Mouse (Mus musculus) liver, postnatal 0 days (tissue): ENCODE results near the gene Nmt1. TPM values are rescaled to one million over a fixed set of nuclear protein-coding genes. Genes with fewer than 3 reads are reported as not detected.

Experiments used
- ATAC-seq: fragments of 200-750 bp; cut with Nextera tagmentation; 2 replicates; pipeline ENCODE4 v1.8.0; 2017; ENCODE audit warnings: mild to moderate bottlenecking, moderate library complexity
- DNase-seq: peaks from one replicate; pipeline ENCODE4 v3.0.0-alpha.2; 2016
- H3K27ac ChIP-seq: fragments of 300-500 bp; sonication (generic); 2 replicates; pipeline ENCODE4 v1.5.1; 2014; ENCODE audit warnings: antibody characterized with exemption, moderate library complexity, mild to moderate bottlenecking, low read depth
- H3K27me3 ChIP-seq: fragments of 300-500 bp; sonication (generic); 2 replicates; pipeline ENCODE4 v1.6.1; 2014; ENCODE audit warnings: low read length, control low read depth, mixed read lengths; ENCODE audit not compliant: insufficient read depth
- H3K36me3 ChIP-seq: fragments of 300-500 bp; sonication (generic); replicated peaks from 2 replicates; pipeline ENCODE4 v1.6.1; 2014; ENCODE audit warnings: mild to moderate bottlenecking, control low read depth, low read length, moderate library complexity, mixed read lengths; ENCODE audit not compliant: insufficient read depth
- H3K4me1 ChIP-seq: fragments of 300-500 bp; sonication (generic); 2 replicates; pipeline ENCODE4 v1.6.1; 2014; ENCODE audit warnings: antibody characterized with exemption, mild to moderate bottlenecking, control low read depth; ENCODE audit not compliant: insufficient read depth
- H3K4me2 ChIP-seq: fragments of 300-500 bp; sonication (generic); 2 replicates; pipeline ENCODE4 v1.6.1; 2014; ENCODE audit warnings: low read depth, mild to moderate bottlenecking, low read length, moderate library complexity, mixed read lengths
- H3K4me3 ChIP-seq: fragments of 300-500 bp; sonication (generic); 2 replicates; pipeline ENCODE4 v1.5.1; 2014; ENCODE audit warnings: low read depth, low read length
- H3K9ac ChIP-seq: fragments of 300-500 bp; sonication (generic); replicated peaks from 2 replicates; pipeline ENCODE4 v1.6.1; 2014; ENCODE audit warnings: mild to moderate bottlenecking, moderate library complexity
- H3K9me3 ChIP-seq: fragments of 300-500 bp; sonication (generic); 2 replicates; pipeline ENCODE4 v1.6.1; 2016; ENCODE audit warnings: mild to moderate bottlenecking, control low read depth, low read length, mixed read lengths
- CTCF ChIP-seq: sonication (generic); IDR thresholded peaks from 2 replicates; pipeline ENCODE4 v1.5.1; 2016; ENCODE audit warnings: antibody characterized with exemption, low read depth
- EP300 ChIP-seq: IDR thresholded peaks from 2 replicates; pipeline ENCODE4 v1.6.1; 2016; ENCODE audit warnings: antibody characterized with exemption, low read depth, mild to moderate bottlenecking
- WGBS: fragments of 180-500 bp; shearing (Covaris S2); extraction: QIAGEN DNeasy Blood & Tissue Kit; methylation state at CpG from one replicate; pipeline ENCODE4 v1.1.7; 2014; ENCODE audit not compliant: insufficient replicate concordance; 5-methylcytosine and 5-hydroxymethylcytosine counted together
- polyA plus RNA-seq: library from polyadenylated mRNA; unstranded; fragments of >200 nt; fragmentation: Nextera tagmentation; extraction: Ambion mirVana; gene quantifications from 2 replicates; pipeline ENCODE4 v1.2.1, GENCODE M21; 2015

Gene Nmt1
- polyA plus RNA-seq, 1 experiment from 2014 or later, result 37.5 TPM

GRCm38 (mm10) chr11:103009208-103009607 lies 18.8 kb upstream of the Nmt1 start:
- Histone ChIP-seq H3K4me3 (no peak overlapping the region), H3K36me3 (no peaks in the 10 kb centered on the region), H3K9ac (no peak overlapping the region), H3K27me3 (no peaks in the 10 kb centered on the region), H3K4me1 (peaks cover 42% of the 10 kb centered on the region), H3K4me2 (no peak overlapping the region), H3K9me3 (no peaks in the 10 kb centered on the region), H3K27ac (no peak overlapping the region)
- 91% methylated on average over 8 of the region's 8 CpGs for WGBS
- DNase-seq (no peak), ATAC-seq (no peak)
- TF ChIP-seq CTCF, result peak; percentile 60
- no peak for TF ChIP-seq EP300

DNA sequence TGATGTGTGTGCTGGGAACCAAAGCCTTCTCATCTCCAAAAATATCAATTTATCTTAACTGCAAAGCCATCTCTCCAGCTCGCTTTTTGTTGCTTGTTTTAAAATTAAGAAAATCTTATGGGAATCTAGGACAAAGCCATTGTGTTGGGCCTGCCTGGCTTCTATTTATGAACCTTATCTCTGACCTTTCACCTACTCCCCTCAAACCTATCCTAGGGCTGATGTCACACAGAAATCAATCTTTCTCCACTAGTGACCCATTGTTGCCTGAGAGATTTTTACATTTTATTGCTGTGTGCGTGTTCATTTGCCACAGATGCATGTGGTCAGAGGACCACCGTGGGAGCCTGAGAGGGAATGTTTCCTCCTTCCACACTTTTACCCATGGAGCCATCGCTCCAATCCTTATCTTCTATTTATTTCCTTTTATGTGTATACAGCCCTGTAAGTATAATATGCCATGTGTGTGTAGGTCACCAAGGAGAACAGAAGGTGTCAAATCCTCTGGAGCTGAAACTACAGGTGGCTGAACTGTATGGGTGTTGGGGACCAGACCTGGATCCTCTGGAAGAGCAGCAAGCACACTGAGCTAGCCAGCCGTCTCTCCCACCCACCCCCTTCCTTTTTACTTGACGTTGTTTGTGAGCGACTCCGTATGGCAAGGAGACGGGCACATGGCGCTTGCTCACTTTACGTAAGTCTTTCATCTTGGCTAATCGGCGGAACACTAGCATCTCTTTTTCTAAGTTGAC lies 17.4 kb upstream of the Nmt1 start:
- 0 out of 2 replicates have a peak overlapping the region, but pooled peaks have one; percentile 26 for H3K9ac ChIP-seq
- H3K4me2 ChIP-seq, result peak overlapping the region; percentile 30; the same call in 1 of the 2 replicates
- peak overlapping the region; percentile 89 for H3K27ac ChIP-seq
- H3K27me3 ChIP-seq, result no peaks in the 10 kb centered on the region
- DNase-seq, result no peak
- H3K4me3 ChIP-seq, result no peak overlapping the region
- H3K4me1 ChIP-seq, result peaks cover 40% of the 10 kb centered on the region
- no peaks in the 10 kb centered on the region for H3K9me3 ChIP-seq
- TF ChIP-seq EP300, result no peak
- no peak for TF ChIP-seq CTCF
- 60% methylated on average over 13 of the region's 13 CpGs for WGBS
- H3K36me3 ChIP-seq, result no peaks in the 10 kb centered on the region
- ATAC-seq, result peak; percentile 77

DNA sequence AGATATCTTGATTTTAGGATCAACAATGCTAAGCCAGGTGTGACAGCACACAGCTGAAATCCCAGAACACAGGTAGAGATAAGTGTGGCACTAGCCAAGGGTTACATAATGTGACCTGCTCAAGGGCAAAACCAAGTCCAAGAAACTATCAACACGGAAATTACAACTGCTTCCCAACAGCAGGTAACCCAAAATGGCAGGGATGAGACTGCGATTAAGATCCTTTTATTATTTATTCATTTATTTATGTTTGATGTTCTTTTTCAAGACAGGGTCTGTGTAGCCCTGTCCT lies 16.8 kb upstream of the Nmt1 start:
- TF ChIP-seq EP300, result no peak
- TF ChIP-seq CTCF, result no peak
- Histone ChIP-seq H3K9ac (no peak overlapping the region), H3K36me3 (no peaks in the 10 kb centered on the region), H3K4me2 (peak overlapping the region; percentile 30; the same call in 1 of the 2 replicates), H3K27me3 (no peaks in the 10 kb centered on the region), H3K9me3 (no peaks in the 10 kb centered on the region), H3K27ac (peak overlapping the region; percentile 89), H3K4me3 (no peak overlapping the region), H3K4me1 (peaks cover 40% of the 10 kb centered on the region)
- ATAC-seq (peak; percentile 8), DNase-seq (no peak)
- WGBS, result 76% methylated on average over 2 of the region's 2 CpGs

- peak overlapping the region; percentile 74 for H3K4me3 ChIP-seq
- H3K4me2 ChIP-seq, result peak overlapping the region; percentile 82
- no peaks in the 10 kb centered on the region for H3K9me3 ChIP-seq
- H3K27me3 ChIP-seq, result no peaks in the 10 kb centered on the region
- ATAC-seq (peak; percentile 26; the same call in 1 of the 2 replicates), DNase-seq (no peak)
- H3K36me3 ChIP-seq, result peaks cover 5% of the 10 kb centered on the region; the same call in 1 of the 2 replicates
- peaks cover 14% of the 10 kb centered on the region for H3K4me1 ChIP-seq
- TF ChIP-seq EP300 (no peak), CTCF (no peak)
- H3K27ac ChIP-seq, result peak overlapping the region; percentile 85
- H3K9ac ChIP-seq, result peak overlapping the region; percentile 81
- WGBS, result 35% methylated on average over 27 of the region's 27 CpGs
These were observed 11.8 kb upstream of the Nmt1 start for GRCm38 (mm10) chr11:103015881-103016825.

DNA sequence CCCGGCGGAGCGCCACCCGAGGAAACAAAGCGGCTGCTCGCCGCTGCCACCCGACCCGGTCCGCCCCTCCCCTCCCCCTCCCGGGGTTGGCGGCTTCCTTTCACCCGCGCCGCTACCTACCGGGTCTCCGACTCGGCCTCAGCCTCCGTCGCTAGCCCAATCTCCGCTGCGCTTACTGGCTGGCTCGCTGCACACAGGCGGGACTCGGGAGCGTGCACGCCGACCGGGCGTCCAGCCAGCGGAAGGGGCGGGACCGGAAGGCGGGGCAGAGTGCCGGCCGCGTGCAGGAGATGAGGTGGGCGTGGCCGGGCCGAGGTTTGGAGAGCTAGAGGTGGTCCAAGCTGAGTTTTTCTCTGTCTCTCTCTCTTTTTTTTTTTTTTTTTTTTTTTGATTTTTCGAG lies 11.1 kb upstream of the Nmt1 start:
- H3K9ac ChIP-seq, result peak overlapping the region; percentile 81
- 3% methylated on average over 40 of the region's 41 CpGs for WGBS

GRCm38 (mm10) chr11:103017661-103018060 lies 10.3 kb upstream of the Nmt1 start:
- TF ChIP-seq EP300, result no peak
- TF ChIP-seq CTCF, result no peak
- no peak overlapping the region for H3K4me3 ChIP-seq
- H3K27ac ChIP-seq, result peak overlapping the region; percentile 55
- peaks cover 13% of the 10 kb centered on the region for H3K4me1 ChIP-seq
- peaks cover 5% of the 10 kb centered on the region; the same call in 1 of the 2 replicates for H3K36me3 ChIP-seq
- ATAC-seq (no peak), DNase-seq (no peak)
- no peak overlapping the region for H3K4me2 ChIP-seq
- WGBS, result 50% methylated on average over 9 of the region's 9 CpGs
- H3K9ac ChIP-seq, result no peak overlapping the region
- no peaks in the 10 kb centered on the region for H3K27me3 ChIP-seq
- H3K9me3 ChIP-seq, result no peaks in the 10 kb centered on the region

More for the DNA sequence above, 11.1 kb upstream of the Nmt1 start:
- ATAC-seq (peak; percentile 99), DNase-seq (peak; percentile 99)
- no peaks in the 10 kb centered on the region for H3K9me3 ChIP-seq
- peak overlapping the region; percentile 82 for H3K4me2 ChIP-seq
- H3K27ac ChIP-seq, result peak overlapping the region; percentile 85
- TF ChIP-seq EP300 (no peak), CTCF (no peak)
- no peaks in the 10 kb centered on the region for H3K27me3 ChIP-seq
- H3K36me3 ChIP-seq, result peaks cover 5% of the 10 kb centered on the region; the same call in 1 of the 2 replicates
- H3K4me1 ChIP-seq, result peaks cover 13% of the 10 kb centered on the region
- H3K4me3 ChIP-seq, result peak overlapping the region; percentile 74
